8 mouse cellular contexts compared by ENCODE assay signal in the genomic region with DNA sequence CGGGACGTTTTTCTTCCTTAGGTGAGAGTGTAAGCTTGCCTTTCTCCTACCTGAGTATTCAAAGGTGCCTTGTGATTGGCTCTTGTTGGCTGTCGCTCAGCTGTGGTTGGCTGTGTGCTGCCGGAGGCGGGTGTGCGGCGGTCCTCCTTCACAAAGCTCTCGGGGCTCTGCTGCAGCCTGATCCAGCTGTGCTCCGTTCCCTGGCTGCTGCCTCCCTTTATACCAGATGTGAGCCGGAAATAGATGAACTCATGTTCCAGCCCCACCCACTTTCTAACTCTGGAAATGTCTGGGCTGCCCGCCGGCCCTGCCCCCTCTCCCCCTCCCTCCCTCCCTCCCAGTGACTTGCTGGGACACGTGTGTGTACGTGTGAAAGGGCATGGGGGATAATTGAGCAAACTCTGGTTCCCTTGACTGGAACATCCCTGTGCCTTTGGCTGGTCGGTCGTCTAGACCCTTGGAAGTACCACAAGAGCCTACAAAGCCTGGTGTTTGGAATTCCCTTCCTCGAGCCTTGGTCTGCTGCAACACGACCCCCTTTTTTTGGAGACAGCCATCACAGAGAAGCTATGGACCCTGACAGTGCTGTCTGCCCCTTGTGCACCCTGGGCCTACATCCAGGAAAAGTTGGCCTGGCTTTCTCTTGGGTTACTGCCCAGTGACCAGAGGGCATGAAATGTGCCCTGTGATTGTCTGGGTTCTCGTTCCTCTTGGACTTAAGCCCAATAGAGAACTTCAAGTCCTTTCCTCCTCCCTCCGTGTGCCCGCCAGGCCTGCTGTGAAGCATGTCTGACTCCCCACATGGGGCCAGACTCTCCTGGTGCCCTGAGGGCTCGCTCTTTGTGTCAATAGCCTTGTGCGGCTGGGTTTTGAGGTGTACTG. TPM values are rescaled to one million over a fixed set of nuclear protein-coding genes. Genes with fewer than 3 reads are reported as not detected.
DNase-seq lines count a peak whose midpoint lies in the region; ATAC-seq and TF ChIP-seq lines count a peak whose summit lies in the region.

Gene Serpine1 (minus strand): TSS at position 190 of the 882 bp plus-strand sequence.

- H3K36me3 ChIP-seq in CH12.LX (replicated peaks in 1 of 2; ENCODE audit: control insufficient read depth in 1 of 2, insufficient read depth in 1 of 2, low read length in 1 of 2), result no peaks in the 10 kb centered on the region
- H3K36me3 ChIP-seq in heart, embryonic 13.5 days, result 0 out of 2 replicates have a peak, but pooled peaks cover 4% of the 10 kb centered on the region
- H3K36me3 ChIP-seq in kidney, embryonic 15.5 days, result no peaks in the 10 kb centered on the region
- H3K36me3 ChIP-seq in liver, embryonic 14.5 days (replicated peaks; ENCODE audit: control insufficient read depth, insufficient read depth, low read depth), result no peaks in the 10 kb centered on the region
- H3K36me3 ChIP-seq in neural tube, embryonic 14.5 days (ENCODE audit: control insufficient read depth, insufficient read depth, low read length), result no peaks in the 10 kb centered on the region

- H3K9me3 ChIP-seq in CH12.LX (replicated peaks; ENCODE audit: low read length), result peaks cover 2% of the 10 kb centered on the region
- H3K9me3 ChIP-seq in heart, embryonic 13.5 days, result no peaks in the 10 kb centered on the region
- no peaks in the 10 kb centered on the region for H3K9me3 ChIP-seq in kidney, embryonic 15.5 days (replicated peaks)
- H3K9me3 ChIP-seq in liver, embryonic 14.5 days (ENCODE audit: control insufficient read depth, low read length), result no peaks in the 10 kb centered on the region
- no peaks in the 10 kb centered on the region for H3K9me3 ChIP-seq in neural tube, embryonic 14.5 days (ENCODE audit: control insufficient read depth, low read length)

- H3K27me3 ChIP-seq in CH12.LX (replicated peaks), result peaks cover 13% of the 10 kb centered on the region
- H3K27me3 ChIP-seq in heart, embryonic 13.5 days (replicated peaks), result no peaks in the 10 kb centered on the region; the same call in 1 of the 2 replicates
- H3K27me3 ChIP-seq in kidney, embryonic 15.5 days, result 0 out of 2 replicates have a peak, but pooled peaks cover 3% of the 10 kb centered on the region
- no peaks in the 10 kb centered on the region for H3K27me3 ChIP-seq in liver, embryonic 14.5 days (ENCODE audit: control insufficient read depth, insufficient read depth, low read length)
- no peaks in the 10 kb centered on the region for H3K27me3 ChIP-seq in neural tube, embryonic 14.5 days (ENCODE audit: control insufficient read depth, insufficient read depth, low read length)

- in situ Hi-C loops in CH12.LX (cut with MboI; ENCODE audit: low pct_ligation_motif_present, low pct_unique_long_range_greater_than_20kb, low sequenced_read_pairs), result no loop called here

- peak; percentile 66 for DNase-seq in CH12.LX (ENCODE audit: extremely low read depth)
- DNase-seq in fat pad, adult 2 months (ENCODE audit: extremely low read depth, low read depth, low spot score), result peak; percentile 69
- peak in 1 of 3 experiments; percentile 16 for DNase-seq in liver, embryonic 14.5 days (ENCODE audit: low read depth in 3 of 3, low spot score in 3 of 3)
- DNase-seq in thymus, postnatal 10 days (ENCODE audit: low spot score in 2 of 2), result peak; percentile 43 to 56

- no peaks in the 10 kb centered on the region for H3K79me2 ChIP-seq in CH12.LX (replicated peaks; ENCODE audit: control insufficient read depth, extremely low read depth, insufficient read depth, poor library complexity, severe bottlenecking)

- dilution Hi-C loops in CH12.LX (cut with MboI; ENCODE audit: extremely low pct_ligation_motif_present, extremely low pct_unique_long_range_greater_than_20kb, low sequenced_read_pairs), result no loop called here

- TF ChIP-seq POLR2A in CH12.LX (IDR thresholded peaks at IDR 0.05; ENCODE audit: low read depth, low read length), result peak; percentile 79
- peak; percentile 43; the same call in 1 of the 2 replicates for TF ChIP-seq POLR2A in bone marrow, adult 2 months (IDR thresholded peaks at IDR 0.05; ENCODE audit: borderline replicate concordance, control insufficient read depth, low read depth, low read length)

- TF ChIP-seq CTCF in CH12.LX (conservative IDR thresholded peaks at IDR 0.05 in 1 of 2, IDR thresholded peaks at IDR 0.05 in 1 of 2; ENCODE audit: low read depth in 2 of 2, low read length in 2 of 2), result no peak
- no peak for TF ChIP-seq CTCF in bone marrow, adult 2 months (IDR thresholded peaks at IDR 0.05; ENCODE audit: control insufficient read depth, insufficient read depth, low read length)
- TF ChIP-seq CTCF in liver, embryonic 14.5 days (IDR thresholded peaks at IDR 0.05; ENCODE audit: low read depth), result no peak

- TF ChIP-seq EP300 in CH12.LX (IDR thresholded peaks at IDR 0.05; ENCODE audit: low read length), result no peak
- TF ChIP-seq EP300 in liver, embryonic 14.5 days (IDR thresholded peaks at IDR 0.05; ENCODE audit: low read depth), result no peak

- peak within 1 kb of the TSS; percentile 54 for H3K4me2 ChIP-seq in CH12.LX (ENCODE audit: insufficient read depth, low read depth, poor library complexity, severe bottlenecking)
- peak within 1 kb of the TSS; percentile 71 for H3K4me2 ChIP-seq in heart, embryonic 13.5 days
- H3K4me2 ChIP-seq in kidney, embryonic 15.5 days, result peak within 1 kb of the TSS; percentile 56
- H3K4me2 ChIP-seq in liver, embryonic 14.5 days (ENCODE audit: low read depth), result peak within 1 kb of the TSS; percentile 20
- H3K4me2 ChIP-seq in neural tube, embryonic 14.5 days (ENCODE audit: low read depth, low read length), result peak within 1 kb of the TSS; percentile 43

- peak; percentile 79 for ATAC-seq in heart, embryonic 13.5 days (ENCODE audit: extremely low read depth, insufficient number of reproducible peaks, low FRiP score, low TSS enrichment)
- peak; percentile 89 for ATAC-seq in kidney, embryonic 15.5 days (replicated peaks; ENCODE audit: low FRiP score)
- ATAC-seq in liver, embryonic 14.5 days (ENCODE audit: insufficient read depth), result peak; percentile 64
- ATAC-seq in neural tube, embryonic 14.5 days (ENCODE audit: low read depth), result peak; percentile 82; the same call in 1 of the 2 replicates

- no peak within 1 kb of the TSS for H3K4me3 ChIP-seq in CH12.LX (replicated peaks in 1 of 3; ENCODE audit: low read depth in 2 of 3, low read length in 2 of 3, poor library complexity in 1 of 3)
- H3K4me3 ChIP-seq in bone marrow, adult 2 months (replicated peaks; ENCODE audit: control insufficient read depth, low read depth, low read length), result no peak within 1 kb of the TSS
- peak within 1 kb of the TSS; percentile 45 for H3K4me3 ChIP-seq in heart, embryonic 13.5 days
- peak within 1 kb of the TSS; percentile 31 for H3K4me3 ChIP-seq in kidney, embryonic 15.5 days (replicated peaks)
- H3K4me3 ChIP-seq in liver, embryonic 14.5 days (ENCODE audit: insufficient read depth in 1 of 2, low read depth in 2 of 2, low read length in 2 of 2), result peak within 1 kb of the TSS in 1 of 2 experiments; percentile 30; a peak in 1 of 4 replicates
- peak within 1 kb of the TSS; percentile 20 for H3K4me3 ChIP-seq in neural tube, embryonic 14.5 days (ENCODE audit: low read depth, low read length)

- WGBS in bone marrow, adult 2 months, result 17% methylated on average over 23 of the region's 23 CpGs
- WGBS in heart, embryonic 13.5 days, result 18% methylated on average over 23 of the region's 23 CpGs
- 17% methylated on average over 23 of the region's 23 CpGs for WGBS in kidney, embryonic 15.5 days
- 23% methylated on average over 23 of the region's 23 CpGs for WGBS in liver, embryonic 14.5 days (ENCODE audit: insufficient replicate concordance)
- 19% methylated on average over 23 of the region's 23 CpGs for WGBS in neural tube, embryonic 14.5 days

- no peak within 1 kb of the TSS for H3K27ac ChIP-seq in CH12.LX (ENCODE audit: insufficient read depth, low read depth)
- H3K27ac ChIP-seq in bone marrow, adult 2 months (ENCODE audit: control insufficient read depth, insufficient read depth, low read depth, low read length, poor library complexity), result no peak within 1 kb of the TSS
- peak within 1 kb of the TSS; percentile 86 for H3K27ac ChIP-seq in heart, embryonic 13.5 days (replicated peaks)
- peak within 1 kb of the TSS; percentile 69 for H3K27ac ChIP-seq in kidney, embryonic 15.5 days
- no peak within 1 kb of the TSS for H3K27ac ChIP-seq in liver, embryonic 14.5 days
- H3K27ac ChIP-seq in neural tube, embryonic 14.5 days (ENCODE audit: low read depth, low read length), result no peak within 1 kb of the TSS

- peaks cover 11 to 45% of the 10 kb centered on the region in 2 experiments for H3K4me1 ChIP-seq in CH12.LX (ENCODE audit: control insufficient read depth in 1 of 2, insufficient read depth in 2 of 2)
- H3K4me1 ChIP-seq in bone marrow, adult 2 months (ENCODE audit: control insufficient read depth, insufficient read depth, low read length), result no peaks in the 10 kb centered on the region; the same call in 1 of the 2 replicates
- peaks cover 41% of the 10 kb centered on the region for H3K4me1 ChIP-seq in heart, embryonic 13.5 days
- peaks cover 32% of the 10 kb centered on the region for H3K4me1 ChIP-seq in kidney, embryonic 15.5 days
- peaks cover 6 to 22% of the 10 kb centered on the region in 2 experiments for H3K4me1 ChIP-seq in liver, embryonic 14.5 days (replicated peaks; ENCODE audit: control insufficient read depth in 2 of 2, insufficient read depth in 2 of 2, low read length in 1 of 2)
- no peaks in the 10 kb centered on the region for H3K4me1 ChIP-seq in neural tube, embryonic 14.5 days (ENCODE audit: control insufficient read depth, insufficient read depth, low read length)

- no peak within 1 kb of the TSS for H3K9ac ChIP-seq in CH12.LX (ENCODE audit: insufficient read depth, low read depth)
- H3K9ac ChIP-seq in heart, embryonic 13.5 days, result peak within 1 kb of the TSS; percentile 72
- H3K9ac ChIP-seq in kidney, embryonic 15.5 days, result peak within 1 kb of the TSS; percentile 33; the same call in 1 of the 2 replicates
- no peak within 1 kb of the TSS for H3K9ac ChIP-seq in liver, embryonic 14.5 days (replicated peaks)
- no peak within 1 kb of the TSS for H3K9ac ChIP-seq in neural tube, embryonic 14.5 days (replicated peaks; ENCODE audit: low read depth, low read length)

- no peak for TF ChIP-seq RAD21 in CH12.LX (IDR thresholded peaks at IDR 0.05; ENCODE audit: low read depth, low read length)

TF ChIP-seq in CH12.LX, 34 proteins besides CTCF, POLR2A, EP300 and RAD21 (continues in another document):
- no peak for TF ChIP-seq JUND (conservative IDR thresholded peaks at IDR 0.05; ENCODE audit: low read depth, low read length)

RNA-seq across cellular contexts. Expression of gene Serpine1, which starts in this region (rescaled TPM):
- total RNA-seq in CH12.LX (2012; rRNA removed), result 0.34 and 0.51 TPM in 2 replicates
- total RNA-seq in CH12.LX (2014; rRNA removed), result 0.84 and 1.8 TPM in 2 replicates
- 0.44 and 0.61 TPM in 2 replicates for polyA plus RNA-seq in CH12.LX (2012; ENCODE audit: insufficient read length, low read depth)
- 0.95 and 3.1 TPM in 2 replicates for polyA plus RNA-seq in bone marrow, adult 2 months (2011; ENCODE audit: insufficient read depth, insufficient read length, low replicate concordance, missing spikeins)
- 0.74 and 0.92 TPM in 2 replicates for polyA plus RNA-seq in heart, embryonic 13.5 days (2015; fragmentation: Nextera tagmentation; extraction: Ambion mirVana)
- 0.45 and 0.48 TPM in 2 replicates for polyA plus RNA-seq in kidney, embryonic 15.5 days (2015; fragmentation: Nextera tagmentation; extraction: Ambion mirVana)
- 0.14 and 0.23 TPM in 2 replicates for polyA plus RNA-seq in liver, embryonic 14.5 days (2012; rRNA removed)
- polyA plus RNA-seq in liver, embryonic 14.5 days (2014; fragmentation: Nextera tagmentation; extraction: Ambion mirVana), result not detected in 2 replicates
- 0.30 and 0.44 TPM in 2 replicates for polyA plus RNA-seq in neural tube, embryonic 14.5 days (2014; fragmentation: Nextera tagmentation; extraction: Ambion mirVana)

Comparison
In these comparisons a context has a peak if more than half of its experiments do, and no peak if none do; other contexts are left out.
1. Peak in ATAC-seq, H3K4me3 ChIP-seq, H3K27ac ChIP-seq, H3K9ac ChIP-seq and H3K4me2 ChIP-seq in heart, embryonic 13.5 days; RNA of the gene not detected or under 1 TPM.
2. Peak in ATAC-seq, H3K4me3 ChIP-seq, H3K27ac ChIP-seq, H3K9ac ChIP-seq and H3K4me2 ChIP-seq in kidney, embryonic 15.5 days; RNA of the gene not detected or under 1 TPM.
3. Peak in ATAC-seq and H3K4me2 ChIP-seq in liver, embryonic 14.5 days; RNA of the gene not detected or under 1 TPM.
4. Peak in ATAC-seq, H3K4me3 ChIP-seq and H3K4me2 ChIP-seq in neural tube, embryonic 14.5 days; RNA of the gene not detected or under 1 TPM.
5. H3K4me2 ChIP-seq: peak in every context shown above with its lines; median percentile 71 in heart, embryonic 13.5 days; 56 in kidney, embryonic 15.5 days; 54 in CH12.LX; 43 in neural tube, embryonic 14.5 days; 20 in liver, embryonic 14.5 days.